Mouse (Mus musculus) embryo, embryonic 11 days (tissue): ENCODE data around the gene Fam3b.

Source experiments
- DNase-seq: peaks from one replicate; pipeline ENCODE4 v3.0.0-alpha.2; 2015

The Fam3b gene

GRCm38 (mm10) chr16:97514099-97514940 is at the start of gene Fam3b:
Gene Fam3b, minus strand, starts transcription at chr16:97514816.
- no peak for DNase-seq

GRCm38 (mm10) chr16:97544340-97544739 is 29.7 kb upstream of the Fam3b start:
- DNase-seq = no peak

- no peak for DNase-seq
Measured at GRCm38 (mm10) chr16:97536859-97537258, 22.2 kb upstream of the Fam3b start.

GRCm38 (mm10) chr16:97535808-97536413 is 21.3 kb upstream of the Fam3b start:
- DNase-seq = peak; percentile 75

- DNase-seq = peak; percentile 24
Measured at GRCm38 (mm10) chr16:97534876-97535461, 20.4 kb upstream of the Fam3b start.

- DNase-seq = no peak
Measured at GRCm38 (mm10) chr16:97534448-97534847, 19.8 kb upstream of the Fam3b start.

GRCm38 (mm10) chr16:97533751-97534150 is 19.1 kb upstream of the Fam3b start:
- DNase-seq = no peak

- DNase-seq = no peak
Measured at GRCm38 (mm10) chr16:97533126-97533525, 18.5 kb upstream of the Fam3b start.

- no peak for DNase-seq
Measured at GRCm38 (mm10) chr16:97529241-97529640, 14.6 kb upstream of the Fam3b start.

GRCm38 (mm10) chr16:97523024-97523423 is 8.4 kb upstream of the Fam3b start:
- peak; percentile 62 for DNase-seq

GRCm38 (mm10) chr16:97521983-97522382 is 7.4 kb upstream of the Fam3b start:
- no peak for DNase-seq

- DNase-seq = no peak
Measured at GRCm38 (mm10) chr16:97516341-97516740, 1.7 kb upstream of the Fam3b start.

GRCm38 (mm10) chr16:97512347-97512751 is 2.3 kb downstream of the Fam3b start:
- DNase-seq = no peak

GRCm38 (mm10) chr16:97511495-97511894 is 3.1 kb downstream of the Fam3b start:
- DNase-seq = no peak

- DNase-seq = no peak
Measured at GRCm38 (mm10) chr16:97510849-97511248, 3.8 kb downstream of the Fam3b start.

GRCm38 (mm10) chr16:97507783-97508182 is 6.8 kb downstream of the Fam3b start:
- DNase-seq = no peak

- no peak for DNase-seq
Measured at GRCm38 (mm10) chr16:97504793-97505192, 9.8 kb downstream of the Fam3b start.

- no peak for DNase-seq
Measured at GRCm38 (mm10) chr16:97503849-97504248, 10.8 kb downstream of the Fam3b start.

GRCm38 (mm10) chr16:97500901-97501300 is 13.7 kb downstream of the Fam3b start:
- no peak for DNase-seq

GRCm38 (mm10) chr16:97499450-97499849 is 15.2 kb downstream of the Fam3b start:
- DNase-seq = no peak

GRCm38 (mm10) chr16:97498139-97498538 is 16.5 kb downstream of the Fam3b start:
- no peak for DNase-seq

- DNase-seq = no peak
Measured at GRCm38 (mm10) chr16:97497682-97498081, 16.9 kb downstream of the Fam3b start.

GRCm38 (mm10) chr16:97496026-97496425 is 18.6 kb downstream of the Fam3b start:
- no peak for DNase-seq

- no peak for DNase-seq
Measured at GRCm38 (mm10) chr16:97492369-97492768, 22.2 kb downstream of the Fam3b start.
